12 mouse cellular contexts compared by ENCODE assay signal in genomic region chr2:174333239-174333890, GRCm38 (mm10). TPM values are rescaled to one million over a fixed set of nuclear protein-coding genes. Genes with fewer than 3 reads are reported as not detected.
A peak's percentile ranks its signal among the peaks of the same experiment; 100 is the strongest.
DNase-seq lines count a peak whose midpoint lies in the region; ATAC-seq lines count a peak whose summit lies in the region.
"Had no signal": no experiment of that assay in that cellular context is flagged by ENCODE, and none has a peak within 500 bp of the region (broad histone marks: within the 10 kb centered on the region; RNA-seq: fewer than 3 reads in every experiment).

No protein-coding gene starts in this region.

- H3K36me3 ChIP-seq in midbrain, embryonic 10.5 days: peaks cover 40% of the 10 kb centered on the region
- H3K36me3 ChIP-seq in midbrain, embryonic 11.5 days (ENCODE audit: control insufficient read depth, insufficient read depth, low read length): no peaks in the 10 kb centered on the region
- H3K36me3 ChIP-seq in forebrain, embryonic 14.5 days (ENCODE audit: control insufficient read depth, insufficient read depth, low read length): peaks cover 5% of the 10 kb centered on the region; the same call in 1 of the 2 replicates
- peaks cover 21% of the 10 kb centered on the region for H3K36me3 ChIP-seq in limb, embryonic 13.5 days
- H3K36me3 ChIP-seq in stomach, embryonic 14.5 days (ENCODE audit: control insufficient read depth, insufficient read depth, low read length): peaks cover 9% of the 10 kb centered on the region; the same call in 1 of the 2 replicates

- H3K27ac ChIP-seq in midbrain, embryonic 10.5 days (replicated peaks): no peak overlapping the region
- no peak overlapping the region for H3K27ac ChIP-seq in midbrain, embryonic 11.5 days (ENCODE audit: low read depth, low read length)
- no peak overlapping the region for H3K27ac ChIP-seq in forebrain, embryonic 14.5 days (ENCODE audit: low read depth, low read length)
- no peak overlapping the region for H3K27ac ChIP-seq in limb, embryonic 13.5 days
- peak overlapping the region; percentile 15; the same call in 1 of the 2 replicates for H3K27ac ChIP-seq in stomach, embryonic 14.5 days (ENCODE audit: low read length)
- H3K27ac ChIP-seq: macrophage had no signal

- peaks cover 70% of the 10 kb centered on the region for H3K4me1 ChIP-seq in midbrain, embryonic 10.5 days
- peaks cover 43% of the 10 kb centered on the region for H3K4me1 ChIP-seq in midbrain, embryonic 11.5 days (ENCODE audit: control insufficient read depth, insufficient read depth, low read length)
- H3K4me1 ChIP-seq in forebrain, embryonic 14.5 days (ENCODE audit: control insufficient read depth, insufficient read depth, low read length): peaks cover 33% of the 10 kb centered on the region
- H3K4me1 ChIP-seq in limb, embryonic 13.5 days: peaks cover 72% of the 10 kb centered on the region
- H3K4me1 ChIP-seq in stomach, embryonic 14.5 days (ENCODE audit: control insufficient read depth, insufficient read depth, low read length): peaks cover 45% of the 10 kb centered on the region

- H3K4me2 ChIP-seq in midbrain, embryonic 11.5 days: no peak overlapping the region
- peak overlapping the region; percentile 31; the same call in 1 of the 2 replicates for H3K4me2 ChIP-seq in forebrain, embryonic 14.5 days (ENCODE audit: low read length)
- H3K4me2 ChIP-seq in limb, embryonic 13.5 days (replicated peaks): peak overlapping the region; percentile 80
- H3K4me2 ChIP-seq in stomach, embryonic 14.5 days (replicated peaks; ENCODE audit: low read depth, low read length): peak overlapping the region; percentile 58

- H3K4me3 ChIP-seq in midbrain, embryonic 10.5 days: 0 out of 2 replicates have a peak overlapping the region, but pooled peaks have one; percentile 93
- no peak overlapping the region for H3K4me3 ChIP-seq in midbrain, embryonic 11.5 days (ENCODE audit: low read depth, low read length)
- H3K4me3 ChIP-seq in forebrain, embryonic 14.5 days (ENCODE audit: low read depth, low read length): no peak overlapping the region
- peak overlapping the region; percentile 97; the same call in 1 of the 2 replicates for H3K4me3 ChIP-seq in limb, embryonic 13.5 days
- peak overlapping the region; percentile 3; the same call in 1 of the 2 replicates for H3K4me3 ChIP-seq in stomach, embryonic 14.5 days (ENCODE audit: low read depth, low read length)

- intact Hi-C loops in left cerebral cortex, postnatal 4 days (cut with DNase I): loop anchor here (10.0 kb wide), 1 partner anchor 131 kb away; the partner anchor contains the start of gene Atp5e

- peaks cover 6% of the 10 kb centered on the region for H3K9me3 ChIP-seq in midbrain, embryonic 10.5 days (replicated peaks)
- no peaks in the 10 kb centered on the region for H3K9me3 ChIP-seq in midbrain, embryonic 11.5 days (ENCODE audit: control insufficient read depth, low read length)
- no peaks in the 10 kb centered on the region for H3K9me3 ChIP-seq in forebrain, embryonic 14.5 days (replicated peaks; ENCODE audit: control insufficient read depth, low read length)
- H3K9me3 ChIP-seq in limb, embryonic 13.5 days: peaks cover 2% of the 10 kb centered on the region; the same call in 1 of the 2 replicates
- no peaks in the 10 kb centered on the region for H3K9me3 ChIP-seq in stomach, embryonic 14.5 days (ENCODE audit: control insufficient read depth, low read depth, low read length)

- no peak for DNase-seq in midbrain, embryonic 10.5 days (ENCODE audit: low spot score)
- no peak for DNase-seq in midbrain, embryonic 11.5 days (ENCODE audit: low spot score, missing footprints)
- no peak for DNase-seq in forebrain, embryonic 14.5 days (ENCODE audit: low spot score)
- DNase-seq in frontal cortex, adult 2 months (ENCODE audit: extremely low spot score in 1 of 2, low spot score in 1 of 2): no peak
- DNase-seq in left cerebral cortex, postnatal 4 days: no peak
- no peak for DNase-seq in gastrocnemius, postnatal 10 days
- DNase-seq: cerebellum, postnatal 14 days; kidney, adult 18-20 months; thymus, adult 18-20 months had no signal

- 72% methylated on average over 7 of the region's 7 CpGs for WGBS in midbrain, embryonic 10.5 days
- WGBS in midbrain, embryonic 11.5 days: 74% methylated on average over 7 of the region's 7 CpGs
- 57% methylated on average over 7 of the region's 7 CpGs for WGBS in forebrain, embryonic 14.5 days
- 48% methylated on average over 7 of the region's 7 CpGs for WGBS in limb, embryonic 13.5 days
- 24% methylated on average over 7 of the region's 7 CpGs for WGBS in stomach, embryonic 14.5 days

- ATAC-seq in midbrain, embryonic 11.5 days (ENCODE audit: low FRiP score): no peak
- ATAC-seq in forebrain, embryonic 14.5 days: no peak
- no peak for ATAC-seq in limb, embryonic 13.5 days (ENCODE audit: low FRiP score, low read depth)
- no peak for ATAC-seq in stomach, embryonic 14.5 days (ENCODE audit: insufficient number of reproducible peaks, insufficient read depth, low FRiP score, low read depth)

- H3K9ac ChIP-seq in midbrain, embryonic 11.5 days (ENCODE audit: low read length): no peak overlapping the region
- H3K9ac ChIP-seq in forebrain, embryonic 14.5 days (ENCODE audit: low read length): peak overlapping the region; percentile 29; the same call in 1 of the 2 replicates
- H3K9ac ChIP-seq in limb, embryonic 13.5 days: no peak overlapping the region
- H3K9ac ChIP-seq in stomach, embryonic 14.5 days (replicated peaks; ENCODE audit: low read depth, low read length): no peak overlapping the region

- no peaks in the 10 kb centered on the region for H3K27me3 ChIP-seq in midbrain, embryonic 10.5 days (ENCODE audit: low read depth, poor library complexity, severe bottlenecking)
- H3K27me3 ChIP-seq in midbrain, embryonic 11.5 days (ENCODE audit: control insufficient read depth, insufficient read depth, low read length): no peaks in the 10 kb centered on the region
- no peaks in the 10 kb centered on the region for H3K27me3 ChIP-seq in forebrain, embryonic 14.5 days (replicated peaks; ENCODE audit: control insufficient read depth, insufficient read depth, low read length)
- H3K27me3 ChIP-seq in limb, embryonic 13.5 days: no peaks in the 10 kb centered on the region
- no peaks in the 10 kb centered on the region for H3K27me3 ChIP-seq in stomach, embryonic 14.5 days (ENCODE audit: control insufficient read depth, insufficient read depth, low read length)

RNA-seq across cellular contexts. Expression of gene Gm20721, which starts 13.1 kb away (rescaled TPM):
- 12.7 and 15.2 TPM in 2 replicates for polyA plus RNA-seq in midbrain, embryonic 10.5 days (2016; fragmentation: Nextera tagmentation; extraction: Ambion mirVana)
- 9.5 and 15.7 TPM in 2 replicates for polyA plus RNA-seq in midbrain, embryonic 11.5 days (2014; fragmentation: Nextera tagmentation; extraction: Ambion mirVana)
- 5.9 and 6.3 TPM in 2 replicates for polyA plus RNA-seq in forebrain, embryonic 14.5 days (2014; fragmentation: Nextera tagmentation; extraction: Ambion mirVana)
- polyA plus RNA-seq in limb, embryonic 13.5 days (2015; fragmentation: Nextera tagmentation; extraction: Ambion mirVana): 21.5 and 25.3 TPM in 2 replicates
- 6.9 and 7.2 TPM in 2 replicates for polyA plus RNA-seq in stomach, embryonic 14.5 days (2014; fragmentation: Nextera tagmentation; extraction: Ambion mirVana)
- polyA plus RNA-seq in frontal cortex, adult 2 months (2012; rRNA removed): 2.9 and 7.7 TPM in 2 replicates
- total RNA-seq in left cerebral cortex, postnatal 4 days (2021): 1 to 10 TPM; 2.0 to 2.2 TPM
- total RNA-seq in gastrocnemius, postnatal 10 days (2021): 1 to 10 TPM; 3.5 to 4.2 TPM

RNA-seq across cellular contexts. Expression of gene Gnas, which starts 49.2 kb away (rescaled TPM):
- polyA plus RNA-seq in midbrain, embryonic 10.5 days (2016; fragmentation: Nextera tagmentation; extraction: Ambion mirVana): 1,043 and 1,067 TPM in 2 replicates
- polyA plus RNA-seq in midbrain, embryonic 11.5 days (2014; fragmentation: Nextera tagmentation; extraction: Ambion mirVana): 1,087 and 1,162 TPM in 2 replicates
- 966 and 1,076 TPM in 2 replicates for polyA plus RNA-seq in forebrain, embryonic 14.5 days (2014; fragmentation: Nextera tagmentation; extraction: Ambion mirVana)
- polyA plus RNA-seq in limb, embryonic 13.5 days (2015; fragmentation: Nextera tagmentation; extraction: Ambion mirVana): 1,943 and 1,947 TPM in 2 replicates
- 1,470 and 1,806 TPM in 2 replicates for polyA plus RNA-seq in stomach, embryonic 14.5 days (2014; fragmentation: Nextera tagmentation; extraction: Ambion mirVana)
- polyA plus RNA-seq in frontal cortex, adult 2 months (2012; rRNA removed): 2,156 and 2,275 TPM in 2 replicates
- 1,000 to 10,000 TPM; 1,551 to 1,677 TPM for total RNA-seq in left cerebral cortex, postnatal 4 days (2021)
- total RNA-seq in gastrocnemius, postnatal 10 days (2021): 1,000 to 10,000 TPM; 2,149 to 2,299 TPM

Comparison
In these comparisons a context has a peak if more than half of its experiments do, and no peak if none do; other contexts are left out.
1. H3K4me3 ChIP-seq: peak in midbrain, embryonic 10.5 days (single experiment), limb, embryonic 13.5 days (single experiment) and stomach, embryonic 14.5 days (single experiment); none in midbrain, embryonic 11.5 days (single experiment) and forebrain, embryonic 14.5 days (single experiment).